Mouse (Mus musculus) bone marrow macrophage, adult 2 months (primary cell): ENCODE measurements around the gene Mfng.

Experiments
- CTCF ChIP-seq: IDR thresholded peaks from 2 replicates; pipeline ENCODE4 v1.5.1; 2012; ENCODE audit warnings: low read depth, mild to moderate bottlenecking, low read length, moderate library complexity
- POLR2A ChIP-seq: IDR thresholded peaks from 2 replicates; pipeline ENCODE4 v1.6.1; 2012; ENCODE audit warnings: mild to moderate bottlenecking, low read depth, low read length, borderline replicate concordance

GRCm38 (mm10) chr15:78801971-78802741 lies 28.9 kb upstream of the Mfng start:
- TF ChIP-seq CTCF (no peak), POLR2A (no peak)
